Mouse (Mus musculus) embryonic fibroblast, embryonic 13.5 days (primary cell): ENCODE results near the gene Robo1.

ENCODE experiments used
- CTCF ChIP-seq: IDR thresholded peaks from 2 replicates; pipeline ENCODE4 v1.5.1; 2011; ENCODE audit warnings: mild to moderate bottlenecking, control low read depth, low read length, moderate library complexity, borderline replicate concordance; ENCODE audit not compliant: insufficient read depth
- POLR2A ChIP-seq: IDR thresholded peaks from 2 replicates; pipeline ENCODE4 v1.6.1; 2011; ENCODE audit warnings: low read depth, mild to moderate bottlenecking, control low read depth, low read length, moderate library complexity

- TF ChIP-seq POLR2A (no peak), CTCF (no peak)
These were observed 470.4 kb downstream of the Robo1 start for GRCm38 (mm10) chr16:72778520-72778919.
